Mouse (Mus musculus) brain, embryonic 14.5 days (tissue): ENCODE measurements around the gene Carmil1. TPM values are rescaled to one million over a fixed set of nuclear protein-coding genes. Genes with fewer than 3 reads are reported as not detected.
"Not testable (repeated sequence)": the region's sequence is repeated elsewhere in the genome, so short reads cannot be mapped to it uniquely, and the experiment has no call there.

Experiments used
- DNase-seq: peaks from one replicate; pipeline ENCODE4 v3.0.0-alpha.2; 2011; ENCODE audit warnings: low read depth
- CTCF ChIP-seq: fragments of 200-500 bp; IDR thresholded peaks from 2 replicates; pipeline ENCODE4 v1.5.1; 2012; ENCODE audit warnings: inconsistent platforms, mild to moderate bottlenecking, moderate library complexity, borderline replicate concordance; ENCODE audit not compliant: insufficient read depth, insufficient read length; ENCODE audit errors: extremely low read depth
- POLR2A ChIP-seq: fragments of 200-500 bp; IDR thresholded peaks from 2 replicates; pipeline ENCODE4 v1.6.1; 2012; ENCODE audit warnings: mild to moderate bottlenecking, inconsistent platforms, borderline replicate concordance; ENCODE audit not compliant: poor library complexity, insufficient read depth, insufficient read length, severe bottlenecking; ENCODE audit errors: extremely low read depth
- polyA plus RNA-seq: library from polyadenylated mRNA; depleted of rRNA; stranded (reverse); fragments of >200 nt; gene quantifications from 2 replicates; pipeline ENCODE4 v1.2.3, GENCODE M21; 2012

Carmil1 gene
- polyA plus RNA-seq, 1 experiment = 20.1 TPM

GRCm38 (mm10) chr13:24135282-24136230 is 145.0 kb downstream of the Carmil1 start:
- TF ChIP-seq POLR2A (no peak), CTCF (peak; percentile 7; the same call in 1 of the 2 replicates)
- DNase-seq = peak; percentile 35

DNA sequence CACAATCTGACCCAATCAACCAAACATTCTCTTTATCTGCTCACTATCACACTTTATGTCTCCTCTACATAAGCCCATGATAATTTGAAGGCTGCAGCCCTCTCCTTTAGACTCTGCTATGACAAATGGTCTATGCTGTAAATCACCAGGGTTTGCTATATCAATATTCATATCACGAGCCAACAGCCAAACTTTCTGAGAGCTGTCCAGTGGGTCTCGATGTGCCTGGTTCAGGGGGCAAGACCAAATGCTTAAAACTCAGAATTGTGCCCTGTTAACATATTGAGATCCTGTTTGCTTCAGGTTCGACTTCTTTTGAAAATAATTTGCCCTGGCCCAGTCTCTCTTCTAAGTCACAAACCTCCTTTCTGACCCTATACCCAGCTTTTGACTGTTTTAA is 147.7 kb downstream of the Carmil1 start:
- no peak for DNase-seq
- no peak for TF ChIP-seq CTCF
- no peak for TF ChIP-seq POLR2A

- DNase-seq = no peak
- TF ChIP-seq CTCF = no peak
- TF ChIP-seq POLR2A = no peak
Observed at GRCm38 (mm10) chr13:24131319-24131718, 149.3 kb downstream of the Carmil1 start.

GRCm38 (mm10) chr13:24130741-24131140 is 149.9 kb downstream of the Carmil1 start:
- DNase-seq = no peak
- TF ChIP-seq POLR2A (no peak), CTCF (no peak)

- TF ChIP-seq POLR2A (no peak), CTCF (no peak)
- no peak for DNase-seq
Observed at GRCm38 (mm10) chr13:24128731-24129130, 151.9 kb downstream of the Carmil1 start.

GRCm38 (mm10) chr13:24125865-24126264 is 154.7 kb downstream of the Carmil1 start:
- TF ChIP-seq POLR2A (no peak), CTCF (no peak)
- no peak for DNase-seq

DNA sequence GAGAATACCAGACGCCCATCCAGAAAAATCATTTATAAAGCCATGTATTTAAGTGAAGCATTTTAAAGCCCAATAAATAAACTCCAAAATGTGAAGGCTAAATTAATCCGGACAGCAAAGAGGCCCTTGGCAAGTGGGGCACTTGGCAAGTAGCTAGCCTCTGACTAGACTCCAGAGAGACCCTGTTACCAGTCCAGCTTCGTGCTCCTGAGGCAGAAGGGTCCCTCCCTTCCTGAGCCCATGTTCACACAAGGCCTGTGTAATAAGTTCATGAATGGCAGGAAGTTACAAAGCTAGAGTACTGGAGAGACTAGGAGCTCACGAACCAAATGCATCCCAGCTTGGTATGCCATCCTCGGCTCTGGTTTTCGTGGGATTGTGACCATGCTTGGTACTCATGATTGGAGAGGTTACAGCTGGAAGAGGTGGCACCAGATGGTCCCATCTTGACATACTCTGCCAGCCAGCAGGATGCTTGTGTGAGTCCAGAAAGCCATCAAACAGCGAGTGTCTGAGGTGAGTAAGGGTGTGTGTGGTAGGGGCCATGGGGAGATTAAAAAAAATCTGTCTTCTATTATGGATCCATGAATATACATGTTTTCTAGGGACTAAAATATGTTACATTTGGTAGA is 163.3 kb downstream of the Carmil1 start:
- TF ChIP-seq POLR2A = no peak
- TF ChIP-seq CTCF = no peak
- no peak for DNase-seq

DNA sequence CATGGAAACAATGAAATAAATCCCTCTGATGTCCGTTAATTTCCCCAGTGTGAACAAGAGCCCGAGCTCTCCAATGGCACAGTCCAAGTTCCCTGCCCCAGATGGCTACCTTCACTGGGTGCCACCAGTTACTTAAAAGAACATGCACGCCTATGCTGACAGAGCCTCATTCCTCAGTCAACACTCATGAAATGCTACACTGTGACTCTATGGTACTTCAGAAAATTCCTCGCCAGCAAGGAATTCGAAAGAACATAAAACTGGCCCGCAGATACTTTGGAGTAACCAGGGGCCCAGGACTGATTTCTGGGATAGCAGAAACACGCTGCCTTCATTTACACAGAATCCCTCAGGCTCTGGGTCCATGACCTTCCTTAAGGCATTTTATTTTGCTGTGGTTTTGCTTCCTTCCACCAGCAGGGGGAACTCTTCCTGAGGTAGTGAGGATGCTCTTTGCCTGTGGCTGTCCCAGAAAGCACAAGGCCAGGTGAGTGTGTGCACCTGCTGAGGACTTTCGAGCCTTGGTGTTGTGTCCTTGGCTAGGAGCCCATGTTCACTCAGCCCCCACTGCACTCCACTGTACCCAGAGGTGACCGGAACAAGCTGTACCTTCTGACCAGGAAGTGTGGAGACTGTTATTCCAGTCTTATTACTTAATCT is 167.8 kb downstream of the Carmil1 start:
- peak; percentile 73 for TF ChIP-seq CTCF
- no peak for TF ChIP-seq POLR2A
- peak; percentile 72 for DNase-seq

DNA sequence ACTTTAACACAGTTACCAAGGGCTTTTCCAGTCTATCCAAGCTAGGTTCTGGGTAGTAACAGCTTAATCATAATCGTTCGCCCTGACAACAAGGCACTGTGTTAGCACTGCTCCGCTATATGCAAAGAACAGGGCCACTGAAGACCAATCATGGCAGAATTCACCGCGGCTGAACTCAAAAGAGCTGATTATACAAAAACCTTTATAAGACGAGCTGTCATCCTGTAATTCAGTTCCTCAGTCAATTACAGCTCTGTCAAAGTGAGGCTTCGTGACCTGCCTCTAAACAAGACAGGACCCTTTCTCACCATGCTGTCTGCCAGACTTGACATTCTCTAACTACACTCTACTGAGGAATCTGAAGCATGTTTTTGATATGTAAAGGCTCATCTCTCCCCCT is 170.3 kb downstream of the Carmil1 start:
- DNase-seq = peak; percentile 80
- no peak for TF ChIP-seq POLR2A
- TF ChIP-seq CTCF = no peak

GRCm38 (mm10) chr13:24108282-24108681 is 172.3 kb downstream of the Carmil1 start:
- TF ChIP-seq POLR2A (no peak), CTCF (no peak)
- DNase-seq = peak; percentile 49

- DNase-seq = no peak
- TF ChIP-seq CTCF = no peak
- no peak for TF ChIP-seq POLR2A
Observed at GRCm38 (mm10) chr13:24107058-24107457, 173.5 kb downstream of the Carmil1 start.

GRCm38 (mm10) chr13:24105838-24106237 is 174.8 kb downstream of the Carmil1 start:
- no peak for DNase-seq
- TF ChIP-seq CTCF (no peak), POLR2A (no peak)

DNA sequence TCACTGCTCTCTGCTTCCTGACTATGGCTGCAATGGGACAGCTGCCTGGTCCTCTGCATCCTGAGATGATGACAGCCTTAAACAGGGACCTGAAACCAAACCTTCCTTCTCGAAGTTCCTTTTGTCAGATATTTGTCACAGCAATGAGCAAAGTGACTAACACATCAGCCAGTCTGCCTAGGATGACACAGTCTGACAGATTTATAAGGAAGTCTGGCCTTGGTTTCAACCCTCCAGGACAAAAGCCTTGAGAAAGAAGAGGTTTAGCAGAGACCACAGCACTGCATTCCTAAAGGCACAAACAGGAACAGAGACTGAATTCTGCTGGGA is 175.3 kb downstream of the Carmil1 start:
- TF ChIP-seq CTCF = no peak
- TF ChIP-seq POLR2A = no peak
- no peak for DNase-seq

- not testable (repeated sequence) for DNase-seq
Observed at GRCm38 (mm10) chr13:24104611-24105339, 175.8 kb downstream of the Carmil1 start.
